Mouse (Mus musculus) E14TG2a.4 (cell line): Measurements from ENCODE around the gene Dnajb4.

Source experiments
- CTCF ChIP-seq: conservative IDR thresholded peaks from 2 replicates; pipeline ENCODE4 v1.5.1; 2014; ENCODE audit warnings: low read length
- POU5F1 ChIP-seq: IDR thresholded peaks from 2 replicates; pipeline ENCODE4 v1.6.1; 2014; ENCODE audit warnings: low read length, borderline replicate concordance

DNA sequence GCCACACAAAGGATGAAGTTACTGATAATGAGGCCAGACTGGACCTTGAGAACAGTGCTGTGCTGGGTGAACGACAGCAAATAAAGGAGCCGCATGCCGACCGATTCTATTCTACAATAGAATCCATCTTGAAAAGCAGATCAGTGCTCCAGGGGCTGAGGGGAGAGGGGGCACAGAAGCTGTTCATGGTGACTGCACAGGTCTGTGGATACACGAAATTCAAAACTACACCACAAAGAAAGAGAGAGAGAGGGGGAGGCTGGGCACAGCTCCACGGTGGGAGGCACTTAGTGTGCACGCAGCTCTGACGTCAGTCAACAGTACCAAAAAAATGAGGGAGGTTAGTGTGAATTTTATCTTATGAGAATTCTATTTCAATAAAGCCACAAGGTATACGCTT lies 26.6 kb downstream of the Dnajb4 start:
- TF ChIP-seq CTCF (no peak), POU5F1 (no peak)
